Mouse (Mus musculus) mesoderm, embryonic 11.5 days (tissue): ENCODE results near the gene Dcpp2.
"Not testable (repeated sequence)": the region's sequence is repeated elsewhere in the genome, so short reads cannot be mapped to it uniquely, and the experiment has no call there.

Experiments
- DNase-seq: peaks from one replicate; pipeline ENCODE4 v3.0.0-alpha.2; 2012; ENCODE audit warnings: low read depth, low spot score

Gene Dcpp2

GRCm38 (mm10) chr17:23925090-23925493, 44.4 kb downstream of the Dcpp2 start:
- peak; percentile 82 for DNase-seq

GRCm38 (mm10) chr17:23931157-23931556, 50.5 kb downstream of the Dcpp2 start:
- DNase-seq, result no peak

DNA sequence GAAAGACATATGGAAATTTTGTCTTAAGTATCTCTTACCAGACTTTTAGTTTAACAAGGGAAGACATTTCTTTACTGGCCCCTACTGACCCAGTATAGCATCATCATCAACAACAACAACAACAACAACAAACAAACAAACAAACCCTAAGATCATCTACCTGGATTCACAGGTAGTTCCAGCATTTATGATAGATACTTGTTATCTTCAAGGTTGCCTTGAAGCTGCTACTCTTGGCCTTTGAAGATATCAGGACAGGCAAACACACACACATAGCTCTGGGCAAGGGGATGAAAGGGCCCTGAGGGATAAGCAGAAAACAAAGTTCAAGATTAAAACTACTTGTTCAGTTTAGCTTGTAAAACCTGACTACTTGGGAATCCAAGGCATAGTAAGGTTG, 60.7 kb downstream of the Dcpp2 start, which contains the start of gene Sbp:
TSS of gene Sbp (plus strand) at position 301 of the 400 bp plus-strand sequence.
- no peak for DNase-seq

- not testable (repeated sequence) for DNase-seq
These were observed 66.8 kb downstream of the Dcpp2 start for GRCm38 (mm10) chr17:23947486-23947885.

DNA sequence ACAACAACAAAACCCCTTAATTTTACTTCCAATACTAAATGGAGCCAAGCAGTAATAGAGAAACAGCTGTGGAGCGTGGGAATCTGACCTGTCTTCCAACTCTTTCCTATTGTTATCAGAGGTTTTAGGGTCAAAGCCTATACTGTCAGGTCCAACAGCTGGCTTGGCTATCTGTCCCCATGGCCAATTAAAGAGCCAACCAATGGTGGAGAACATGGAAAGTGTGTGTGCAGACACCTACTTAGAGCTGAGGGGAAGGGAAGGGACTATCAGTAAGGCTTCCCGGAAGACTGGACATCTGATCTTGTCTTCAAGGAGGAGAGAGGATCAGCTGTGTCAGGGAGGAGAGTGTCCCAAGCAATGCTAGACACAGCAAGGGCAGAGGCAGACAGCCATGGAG, 68.4 kb downstream of the Dcpp2 start:
- no peak for DNase-seq
